Mouse (Mus musculus): ENCODE measurements at regions not wholly inside any gene's neighbourhood (a gene's known extent, or its start where the extent isn't known, plus 50 kb on each side); places are given as distances from the start of the nearest gene placed in this dataset.

GRCm38 (mm10) chrX:12287656-12288561, 127.8 kb upstream of the Bcor start:
- TF ChIP-seq CTCF (IDR thresholded peaks at IDR 0.05; ENCODE audit: control insufficient read depth, insufficient read depth, insufficient read length) (no peak), USF1 (IDR thresholded peaks at IDR 0.05; ENCODE audit: low read depth) (no peak), MAX (IDR thresholded peaks at IDR 0.05) (no peak), MYOD1 (IDR thresholded peaks at IDR 0.05; ENCODE audit: control insufficient read depth, insufficient read length, low read depth) (no peak)

Data from C2C12 (cell line).